Mouse (Mus musculus): Measurements from ENCODE around the gene Gatc. TPM values are rescaled to one million over a fixed set of nuclear protein-coding genes. Genes with fewer than 3 reads are reported as not detected.
"Not testable (repeated sequence)": the region's sequence is repeated elsewhere in the genome, so short reads cannot be mapped to it uniquely, and the experiment has no call there.

The Gatc gene
- polyA plus RNA-seq, 1 experiment, result 7.3 TPM

DNA sequence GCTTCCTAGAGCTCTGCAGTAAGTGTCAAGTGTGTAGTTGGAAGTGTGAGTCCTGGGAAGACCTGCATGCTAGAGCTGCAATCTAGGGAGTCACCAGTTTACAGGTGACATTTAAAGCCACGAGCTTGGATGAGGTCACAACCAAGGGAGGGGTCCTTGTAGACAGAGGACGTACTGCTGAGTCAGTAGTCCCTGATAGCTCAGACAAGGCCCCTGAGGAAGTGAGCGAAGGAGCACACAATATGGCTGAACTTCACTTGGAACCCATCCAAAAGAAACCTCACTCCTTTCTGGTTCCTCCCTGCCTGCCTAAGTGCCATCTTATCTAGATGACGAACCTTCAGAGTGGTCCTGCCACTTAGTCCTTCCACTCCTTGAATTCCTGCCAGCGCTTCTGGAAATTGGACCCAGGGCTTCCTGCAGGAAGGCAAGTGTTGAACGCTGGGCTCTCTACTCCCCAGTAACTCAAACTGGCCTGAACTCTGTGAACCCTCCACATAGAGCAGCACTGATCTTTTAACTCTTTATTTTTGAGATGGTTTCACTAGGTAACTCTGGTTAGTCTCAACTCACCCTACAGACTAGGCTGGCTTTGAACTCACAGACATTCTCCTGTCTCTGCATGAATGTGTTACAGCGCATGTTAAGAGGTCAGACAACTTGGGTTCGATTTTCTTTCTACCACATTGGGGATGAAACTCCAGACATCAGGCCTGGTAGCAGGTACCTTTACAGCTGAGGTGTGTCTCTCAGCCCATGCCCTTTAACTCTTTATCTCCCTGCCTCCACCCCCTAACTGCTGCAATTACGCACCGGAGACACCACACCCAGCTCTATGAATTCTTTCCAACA, 27.9 kb downstream of the Gatc start:
- Histone ChIP-seq H3K4me3 (replicated peaks; ENCODE audit: control insufficient read depth, low read depth, low read length) (peak overlapping the region; percentile 22), H3K4me1 (ENCODE audit: control insufficient read depth, insufficient read depth, low read length) (peaks cover 3% of the 10 kb centered on the region; the same call in 1 of the 2 replicates), H3K27ac (ENCODE audit: control insufficient read depth, insufficient read depth, low read depth, low read length, poor library complexity) (peak overlapping the region; percentile 45)
- TF ChIP-seq CTCF (IDR thresholded peaks at IDR 0.05; ENCODE audit: control insufficient read depth, insufficient read depth, low read length), result no peak
- no peak for TF ChIP-seq POLR2A (IDR thresholded peaks at IDR 0.05; ENCODE audit: borderline replicate concordance, control insufficient read depth, low read depth, low read length)
- WGBS, result 44% methylated on average over 10 of the region's 10 CpGs

DNA sequence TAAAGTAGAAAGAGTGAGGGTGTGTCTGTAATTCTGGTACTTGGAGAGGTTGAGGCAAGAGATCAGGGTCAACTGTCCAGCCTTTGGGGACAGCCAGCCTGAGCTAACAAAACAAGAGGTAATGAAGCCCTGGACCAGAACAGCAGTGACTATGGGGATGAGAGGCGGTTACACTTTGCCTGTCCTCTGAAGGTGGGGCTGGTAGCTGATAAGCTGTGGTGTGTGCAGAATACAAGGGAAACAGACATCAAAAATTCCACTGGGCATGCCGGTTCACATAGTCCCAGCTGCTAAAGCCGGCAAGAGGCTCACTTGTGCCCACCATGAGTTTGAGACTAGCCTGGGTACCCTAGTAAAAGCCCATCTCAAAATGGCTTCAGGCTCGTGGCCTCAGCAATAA, 28.6 kb downstream of the Gatc start:
- Histone ChIP-seq H3K27ac (ENCODE audit: control insufficient read depth, insufficient read depth, low read depth, low read length, poor library complexity) (peak overlapping the region; percentile 45), H3K4me3 (replicated peaks; ENCODE audit: control insufficient read depth, low read depth, low read length) (no peak overlapping the region), H3K4me1 (ENCODE audit: control insufficient read depth, insufficient read depth, low read length) (peaks cover 3% of the 10 kb centered on the region; the same call in 1 of the 2 replicates)
- TF ChIP-seq CTCF (IDR thresholded peaks at IDR 0.05; ENCODE audit: control insufficient read depth, insufficient read depth, low read length) (no peak), POLR2A (IDR thresholded peaks at IDR 0.05; ENCODE audit: borderline replicate concordance, control insufficient read depth, low read depth, low read length) (no peak)
- 39% methylated on average over 4 of the region's 4 CpGs for WGBS

DNA sequence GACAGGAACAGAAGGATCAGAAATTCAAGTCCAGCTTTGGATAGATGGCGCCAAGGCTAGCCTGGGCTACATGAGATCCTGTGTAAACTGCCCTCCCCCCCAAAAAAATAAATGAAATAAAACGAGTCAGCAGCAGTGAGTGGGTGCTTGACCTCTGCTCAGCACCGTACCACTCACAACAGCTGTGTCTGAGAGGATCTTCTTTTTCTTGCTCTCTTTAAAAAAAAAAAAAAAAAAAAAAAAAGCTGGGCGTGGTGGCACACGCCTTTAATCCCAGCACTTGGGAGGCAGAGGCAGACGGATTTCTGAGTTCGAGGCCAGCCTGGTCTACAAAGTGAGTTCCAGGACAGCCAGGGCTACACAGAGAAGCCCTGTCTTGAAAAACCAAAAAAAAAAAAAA, 38.8 kb downstream of the Gatc start:
- 84% methylated on average over 6 of the region's 7 CpGs for WGBS
- not testable (repeated sequence) for H3K4me1 ChIP-seq (ENCODE audit: control insufficient read depth, insufficient read depth, low read length); H3K4me3 ChIP-seq (replicated peaks; ENCODE audit: control insufficient read depth, low read depth, low read length); H3K27ac ChIP-seq (ENCODE audit: control insufficient read depth, insufficient read depth, low read depth, low read length, poor library complexity)

DNA sequence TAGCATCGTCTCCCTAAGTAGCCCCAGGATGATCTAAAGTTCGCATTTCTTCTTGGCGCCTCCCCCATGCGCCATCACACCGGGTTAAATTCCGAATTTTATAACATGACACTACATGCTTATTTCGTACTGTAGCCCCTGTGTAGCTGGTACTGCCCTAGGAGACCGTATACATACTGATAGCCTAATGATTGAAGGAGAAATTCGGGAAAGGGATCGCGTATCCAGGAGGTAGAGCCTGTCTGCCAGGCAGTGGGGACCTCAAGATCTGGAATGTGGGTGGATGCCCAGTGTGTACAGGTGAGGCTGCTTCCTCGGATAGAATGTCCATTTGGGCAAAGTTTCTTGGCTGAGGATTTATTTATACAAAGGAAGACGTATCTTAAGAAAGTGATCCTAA, 39.4 kb downstream of the Gatc start:
- H3K27ac ChIP-seq (ENCODE audit: control insufficient read depth, insufficient read depth, low read depth, low read length, poor library complexity), result no peak overlapping the region
- H3K4me3 ChIP-seq (replicated peaks; ENCODE audit: control insufficient read depth, low read depth, low read length), result peak overlapping the region; percentile 88
- TF ChIP-seq CTCF (IDR thresholded peaks at IDR 0.05; ENCODE audit: control insufficient read depth, insufficient read depth, low read length) (no peak), POLR2A (IDR thresholded peaks at IDR 0.05; ENCODE audit: borderline replicate concordance, control insufficient read depth, low read depth, low read length) (no peak)
- 24% methylated on average over 13 of the region's 13 CpGs for WGBS
- H3K4me1 ChIP-seq (ENCODE audit: control insufficient read depth, insufficient read depth, low read length), result peaks cover 3% of the 10 kb centered on the region

DNA sequence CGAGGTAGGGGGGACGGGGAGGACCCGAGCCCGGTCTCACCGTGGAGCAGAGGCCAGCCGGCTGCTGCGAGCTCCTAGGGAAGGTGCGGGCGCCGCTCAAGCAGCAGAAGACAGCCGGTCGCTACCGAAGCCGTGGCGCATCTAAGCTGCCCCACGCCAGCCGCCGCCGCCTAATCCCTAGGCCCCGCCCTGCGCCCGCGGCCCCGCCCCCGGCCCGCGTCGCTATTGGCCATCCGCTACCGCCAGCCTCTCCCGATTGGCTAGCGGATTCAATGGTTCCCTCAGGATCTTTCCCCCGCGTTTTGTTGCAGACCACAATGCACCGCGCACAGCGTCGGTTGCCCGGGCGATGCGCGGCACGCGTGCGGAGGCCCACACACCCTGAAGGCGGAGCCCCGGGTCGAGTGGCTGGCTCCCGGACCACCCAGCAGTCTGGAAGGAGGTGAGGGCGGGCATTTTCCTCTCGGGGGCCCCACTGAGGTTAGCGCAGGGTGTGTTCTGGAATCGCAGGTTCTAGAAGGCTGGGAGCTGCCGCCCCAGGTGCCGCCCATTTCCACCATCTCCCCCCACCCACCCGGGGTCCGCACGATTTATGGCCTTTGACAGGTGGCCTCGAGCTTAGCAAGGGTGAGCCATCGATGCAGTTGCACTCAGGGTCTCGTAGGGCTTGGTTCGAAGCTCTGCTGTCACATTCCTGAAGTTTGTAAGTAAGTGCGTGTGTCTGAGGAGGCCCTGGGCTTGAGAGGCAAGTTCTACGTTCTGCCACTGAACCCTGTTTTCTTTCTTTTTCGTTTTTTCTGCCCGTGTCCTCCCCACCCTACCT, 40.0 kb downstream of the Gatc start, which contains the start of gene Dynll1:
Dynll1 (minus strand) TSS at position 208 of the 823 bp plus-strand sequence.
- TF ChIP-seq CTCF (IDR thresholded peaks at IDR 0.05; ENCODE audit: control insufficient read depth, insufficient read depth, low read length), result no peak
- peak; percentile 95 for TF ChIP-seq POLR2A (IDR thresholded peaks at IDR 0.05; ENCODE audit: borderline replicate concordance, control insufficient read depth, low read depth, low read length)
- under 1% methylated on average over 66 of the region's 66 CpGs for WGBS
- Histone ChIP-seq H3K4me3 (replicated peaks; ENCODE audit: control insufficient read depth, low read depth, low read length) (peak within 1 kb of the TSS; percentile 93), H3K27ac (ENCODE audit: control insufficient read depth, insufficient read depth, low read depth, low read length, poor library complexity) (peak within 1 kb of the TSS; percentile 86), H3K4me1 (ENCODE audit: control insufficient read depth, insufficient read depth, low read length) (peaks cover 3% of the 10 kb centered on the region)

DNA sequence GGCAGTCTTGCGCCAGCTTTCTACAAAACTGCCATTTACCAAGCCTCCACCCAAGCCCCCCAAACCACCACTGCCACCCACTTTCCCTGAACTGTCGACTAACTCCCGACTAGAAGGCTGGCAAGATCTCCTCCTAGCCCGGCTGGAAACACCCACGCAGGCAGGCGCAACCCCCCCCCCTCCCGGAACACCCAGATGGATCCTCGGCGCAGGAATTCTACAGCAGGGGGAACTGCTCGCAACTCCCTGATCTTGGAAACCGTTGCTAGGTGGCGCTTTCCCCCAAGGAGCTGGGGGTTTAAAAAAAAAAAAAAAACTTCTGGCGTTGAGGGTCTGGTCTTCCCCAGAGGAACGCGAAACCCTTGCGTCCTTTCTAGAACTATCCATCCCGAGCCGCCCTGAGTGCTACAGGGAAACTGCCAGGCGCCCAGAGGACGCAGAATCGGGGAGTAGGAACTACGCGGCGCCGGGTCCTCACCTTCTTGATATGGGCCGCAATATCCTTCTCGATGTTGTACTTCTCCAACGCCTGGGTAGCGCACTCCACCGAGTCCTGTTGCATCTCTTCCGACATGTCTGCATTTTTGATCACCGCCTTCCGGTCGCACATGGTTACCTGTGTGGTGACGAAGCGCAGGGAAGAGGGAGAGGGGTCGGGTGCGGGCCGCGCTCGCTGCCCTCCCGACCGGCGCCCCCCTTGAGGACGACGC, 40.8 kb downstream of the Gatc start:
- H3K4me1 ChIP-seq (ENCODE audit: control insufficient read depth, insufficient read depth, low read length), result peaks cover 3% of the 10 kb centered on the region
- under 1% methylated on average over 46 of the region's 46 CpGs for WGBS
- peak overlapping the region; percentile 86 for H3K27ac ChIP-seq (ENCODE audit: control insufficient read depth, insufficient read depth, low read depth, low read length, poor library complexity)
- no peak for TF ChIP-seq POLR2A (IDR thresholded peaks at IDR 0.05; ENCODE audit: borderline replicate concordance, control insufficient read depth, low read depth, low read length)
- no peak for TF ChIP-seq CTCF (IDR thresholded peaks at IDR 0.05; ENCODE audit: control insufficient read depth, insufficient read depth, low read length)
- peak overlapping the region; percentile 93 for H3K4me3 ChIP-seq (replicated peaks; ENCODE audit: control insufficient read depth, low read depth, low read length)

DNA sequence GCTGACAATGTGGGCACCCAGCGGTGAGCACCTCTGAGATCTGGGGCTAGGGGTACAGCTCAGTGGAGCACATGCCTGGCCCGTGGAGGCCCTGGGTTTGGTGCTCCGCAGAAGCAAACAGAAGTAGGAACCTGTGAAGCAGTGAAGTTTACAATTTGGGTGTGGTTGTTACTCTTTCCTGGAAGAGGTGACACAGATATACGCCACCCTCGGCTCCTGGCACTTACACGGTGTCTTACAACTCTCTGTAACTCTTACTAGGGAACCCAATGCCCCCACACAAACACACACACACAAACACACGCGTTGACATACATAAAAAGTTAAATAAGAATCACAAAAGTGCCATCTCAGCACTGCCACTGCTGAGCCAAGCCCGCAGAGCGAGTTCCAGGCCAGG, 44.6 kb downstream of the Gatc start:
- 76% methylated on average over 10 of the region's 10 CpGs for WGBS
- H3K4me1 ChIP-seq (ENCODE audit: control insufficient read depth, insufficient read depth, low read length), result peaks cover 2% of the 10 kb centered on the region
- no peak overlapping the region for H3K4me3 ChIP-seq (replicated peaks; ENCODE audit: control insufficient read depth, low read depth, low read length)
- no peak overlapping the region for H3K27ac ChIP-seq (ENCODE audit: control insufficient read depth, insufficient read depth, low read depth, low read length, poor library complexity)
- TF ChIP-seq POLR2A (IDR thresholded peaks at IDR 0.05; ENCODE audit: borderline replicate concordance, control insufficient read depth, low read depth, low read length), result no peak
- TF ChIP-seq CTCF (IDR thresholded peaks at IDR 0.05; ENCODE audit: control insufficient read depth, insufficient read depth, low read length), result no peak

DNA sequence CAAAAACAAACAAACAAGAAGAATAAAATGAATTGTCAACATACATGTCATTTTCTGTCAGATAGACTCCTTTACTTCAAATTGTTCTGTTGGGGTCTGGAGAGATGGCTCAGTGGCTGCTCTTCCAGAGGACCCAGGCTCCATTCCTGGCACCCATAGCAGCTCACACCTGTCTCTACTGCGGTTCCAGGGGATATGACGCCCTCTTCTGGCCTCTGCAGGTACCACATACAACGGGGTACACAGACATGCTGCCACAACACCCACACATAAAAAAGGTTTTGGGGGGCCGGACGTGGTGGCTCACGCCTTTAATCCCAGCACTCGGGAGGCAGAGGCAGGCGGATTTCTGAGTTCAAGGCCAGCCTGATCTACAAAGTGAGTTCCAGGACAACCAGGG, 46.8 kb downstream of the Gatc start:
- no peak overlapping the region for H3K27ac ChIP-seq (ENCODE audit: control insufficient read depth, insufficient read depth, low read depth, low read length, poor library complexity)
- no peaks in the 10 kb centered on the region for H3K4me1 ChIP-seq (ENCODE audit: control insufficient read depth, insufficient read depth, low read length)
- H3K4me3 ChIP-seq (replicated peaks; ENCODE audit: control insufficient read depth, low read depth, low read length), result no peak overlapping the region
- WGBS, result 88% methylated on average over 8 of the region's 8 CpGs
- 0 out of 2 replicates have a peak, but pooled peaks have one; percentile 28 for TF ChIP-seq CTCF (IDR thresholded peaks at IDR 0.05; ENCODE audit: control insufficient read depth, insufficient read depth, low read length)
- TF ChIP-seq POLR2A (IDR thresholded peaks at IDR 0.05; ENCODE audit: borderline replicate concordance, control insufficient read depth, low read depth, low read length), result no peak

Measured in bone marrow, adult 2 months (tissue).